Mouse (Mus musculus) heart, postnatal 0 days (tissue): Measurements from ENCODE around the gene Pear1.

Source experiments
- CTCF ChIP-seq: IDR thresholded peaks from 2 replicates; pipeline ENCODE4 v1.5.1; 2016; ENCODE audit warnings: antibody characterized with exemption, control low read depth, low read depth
- EP300 ChIP-seq: IDR thresholded peaks from 2 replicates; pipeline ENCODE4 v1.6.1; 2016; ENCODE audit warnings: antibody characterized with exemption, low read depth

GRCm38 (mm10) chr3:87742013-87742412 is 82.1 kb downstream of the Pear1 start:
- no peak for TF ChIP-seq CTCF
- TF ChIP-seq EP300, result no peak
